Mouse (Mus musculus): ENCODE data around the gene Dedd. TPM values are rescaled to one million over a fixed set of nuclear protein-coding genes. Genes with fewer than 3 reads are reported as not detected.
A peak's percentile ranks its signal among the peaks of the same experiment; 100 is the strongest.

Gene Dedd
- polyA plus RNA-seq, 1 experiment from 2014 or later: 34.8 TPM

GRCm38 (mm10) chr1:171344715-171345114 lies 15.8 kb downstream of the Dedd start:
- Histone ChIP-seq H3K36me3 (ENCODE audit: control insufficient read depth, insufficient read depth, low read length) (peaks cover 21% of the 10 kb centered on the region), H3K4me1 (replicated peaks; ENCODE audit: control insufficient read depth, insufficient read depth, low read length) (peaks cover 8% of the 10 kb centered on the region), H3K9me3 (ENCODE audit: control insufficient read depth, low read length) (no peaks in the 10 kb centered on the region), H3K4me2 (peak overlapping the region; percentile 81), H3K9ac (ENCODE audit: low read depth, low read length) (peak overlapping the region; percentile 91), H3K4me3 (ENCODE audit: low read depth, low read length) (peak overlapping the region; percentile 95), H3K27ac (ENCODE audit: low read depth, low read length) (no peak overlapping the region), H3K27me3 (replicated peaks; ENCODE audit: control insufficient read depth, insufficient read depth, low read length) (no peaks in the 10 kb centered on the region)
- ATAC-seq (replicated peaks; ENCODE audit: low FRiP score): 0 out of 2 replicates have a peak, but pooled peaks have one; percentile 1
- DNase-seq (ENCODE audit: low spot score): no peak
- WGBS: 72% methylated on average over 9 of the region's 9 CpGs

GRCm38 (mm10) chr1:171345225-171346094 lies 16.5 kb downstream of the Dedd start, which contains the start of the genes Nit1 and Pfdn2:
TSS of gene Nit1 (minus strand) at chr1:171345646.
TSS of gene Pfdn2 (plus strand) at chr1:171345670.
- peak within 1 kb of the TSS; percentile 81 for H3K27ac ChIP-seq (ENCODE audit: low read depth, low read length)
- WGBS: 1% methylated on average over 53 of the region's 53 CpGs
- peaks cover 8% of the 10 kb centered on the region for H3K4me1 ChIP-seq (replicated peaks; ENCODE audit: control insufficient read depth, insufficient read depth, low read length)
- peak within 1 kb of the TSS; percentile 81 for H3K4me2 ChIP-seq
- peak; percentile 96 for DNase-seq (ENCODE audit: low spot score)
- H3K9ac ChIP-seq (ENCODE audit: low read depth, low read length): peak within 1 kb of the TSS; percentile 91
- no peaks in the 10 kb centered on the region for H3K27me3 ChIP-seq (replicated peaks; ENCODE audit: control insufficient read depth, insufficient read depth, low read length)
- ATAC-seq (replicated peaks; ENCODE audit: low FRiP score): peak; percentile 89
- H3K36me3 ChIP-seq (ENCODE audit: control insufficient read depth, insufficient read depth, low read length): peaks cover 15% of the 10 kb centered on the region
- H3K9me3 ChIP-seq (ENCODE audit: control insufficient read depth, low read length): no peaks in the 10 kb centered on the region
- peak within 1 kb of the TSS; percentile 95 for H3K4me3 ChIP-seq (ENCODE audit: low read depth, low read length)

DNA sequence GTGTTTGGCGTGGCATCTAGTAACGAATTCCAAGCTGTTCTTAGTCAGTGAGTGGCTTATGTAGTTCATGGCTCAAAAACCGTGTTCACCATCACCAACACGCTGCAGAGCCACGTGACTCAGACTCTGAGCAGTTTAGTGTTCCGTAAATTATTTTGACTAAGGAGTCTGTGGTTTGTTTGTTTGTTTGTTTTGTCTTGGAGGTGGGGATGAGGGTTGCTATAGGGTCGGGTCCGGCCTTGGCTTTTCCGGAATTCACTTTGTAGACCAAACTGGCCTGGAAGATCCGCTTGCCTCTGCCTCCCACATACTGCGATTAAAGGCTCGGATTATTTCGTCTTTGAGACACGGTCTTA lies 17.1 kb downstream of the Dedd start:
- H3K4me2 ChIP-seq: peak overlapping the region; percentile 81
- peak; percentile 38 for DNase-seq (ENCODE audit: low spot score)
- no peaks in the 10 kb centered on the region for H3K9me3 ChIP-seq (ENCODE audit: control insufficient read depth, low read length)
- H3K4me1 ChIP-seq (replicated peaks; ENCODE audit: control insufficient read depth, insufficient read depth, low read length): peaks cover 8% of the 10 kb centered on the region
- peak overlapping the region; percentile 95 for H3K4me3 ChIP-seq (ENCODE audit: low read depth, low read length)
- peak; percentile 40 for ATAC-seq (replicated peaks; ENCODE audit: low FRiP score)
- no peaks in the 10 kb centered on the region for H3K27me3 ChIP-seq (replicated peaks; ENCODE audit: control insufficient read depth, insufficient read depth, low read length)
- H3K27ac ChIP-seq (ENCODE audit: low read depth, low read length): no peak overlapping the region
- WGBS: under 1% methylated on average over 14 of the region's 14 CpGs
- H3K9ac ChIP-seq (ENCODE audit: low read depth, low read length): peak overlapping the region; percentile 91
- peaks cover 15% of the 10 kb centered on the region for H3K36me3 ChIP-seq (ENCODE audit: control insufficient read depth, insufficient read depth, low read length)

GRCm38 (mm10) chr1:171348665-171349064 lies 19.7 kb downstream of the Dedd start:
- no peak for DNase-seq (ENCODE audit: low spot score)
- H3K9ac ChIP-seq (ENCODE audit: low read depth, low read length): no peak overlapping the region
- H3K4me2 ChIP-seq: no peak overlapping the region
- WGBS: 90% methylated on average over 3 of the region's 3 CpGs
- H3K9me3 ChIP-seq (ENCODE audit: control insufficient read depth, low read length): no peaks in the 10 kb centered on the region
- no peak for ATAC-seq (replicated peaks; ENCODE audit: low FRiP score)
- no peak overlapping the region for H3K27ac ChIP-seq (ENCODE audit: low read depth, low read length)
- peaks cover 8% of the 10 kb centered on the region for H3K4me1 ChIP-seq (replicated peaks; ENCODE audit: control insufficient read depth, insufficient read depth, low read length)
- H3K36me3 ChIP-seq (ENCODE audit: control insufficient read depth, insufficient read depth, low read length): no peaks in the 10 kb centered on the region
- no peaks in the 10 kb centered on the region for H3K27me3 ChIP-seq (replicated peaks; ENCODE audit: control insufficient read depth, insufficient read depth, low read length)
- H3K4me3 ChIP-seq (ENCODE audit: low read depth, low read length): no peak overlapping the region

GRCm38 (mm10) chr1:171349210-171349609 lies 20.3 kb downstream of the Dedd start:
- H3K36me3 ChIP-seq (ENCODE audit: control insufficient read depth, insufficient read depth, low read length): no peaks in the 10 kb centered on the region

GRCm38 (mm10) chr1:171355812-171356340 lies 26.9 kb downstream of the Dedd start:
- H3K36me3 ChIP-seq (ENCODE audit: control insufficient read depth, insufficient read depth, low read length): peaks cover 13% of the 10 kb centered on the region; the same call in 1 of the 2 replicates
- H3K9me3 ChIP-seq (ENCODE audit: control insufficient read depth, low read length): no peaks in the 10 kb centered on the region
- no peak overlapping the region for H3K4me2 ChIP-seq
- H3K27ac ChIP-seq (ENCODE audit: low read depth, low read length): no peak overlapping the region
- no peaks in the 10 kb centered on the region for H3K27me3 ChIP-seq (replicated peaks; ENCODE audit: control insufficient read depth, insufficient read depth, low read length)
- H3K9ac ChIP-seq (ENCODE audit: low read depth, low read length): no peak overlapping the region
- 76% methylated on average over 5 of the region's 5 CpGs for WGBS
- DNase-seq (ENCODE audit: low spot score): no peak
- H3K4me3 ChIP-seq (ENCODE audit: low read depth, low read length): no peak overlapping the region
- H3K4me1 ChIP-seq (replicated peaks; ENCODE audit: control insufficient read depth, insufficient read depth, low read length): peaks cover 6% of the 10 kb centered on the region
- ATAC-seq (replicated peaks; ENCODE audit: low FRiP score): no peak

More at GRCm38 (mm10) chr1:171349210-171349609, 20.3 kb downstream of the Dedd start:
- peaks cover 8% of the 10 kb centered on the region for H3K4me1 ChIP-seq (replicated peaks; ENCODE audit: control insufficient read depth, insufficient read depth, low read length)
- DNase-seq (ENCODE audit: low spot score): no peak
- no peak overlapping the region for H3K9ac ChIP-seq (ENCODE audit: low read depth, low read length)
- H3K4me3 ChIP-seq (ENCODE audit: low read depth, low read length): no peak overlapping the region
- ATAC-seq (replicated peaks; ENCODE audit: low FRiP score): no peak
- H3K9me3 ChIP-seq (ENCODE audit: control insufficient read depth, low read length): no peaks in the 10 kb centered on the region
- no peak overlapping the region for H3K4me2 ChIP-seq
- H3K27me3 ChIP-seq (replicated peaks; ENCODE audit: control insufficient read depth, insufficient read depth, low read length): no peaks in the 10 kb centered on the region
- 83% methylated on average over 2 of the region's 2 CpGs for WGBS
- H3K27ac ChIP-seq (ENCODE audit: low read depth, low read length): no peak overlapping the region

DNA sequence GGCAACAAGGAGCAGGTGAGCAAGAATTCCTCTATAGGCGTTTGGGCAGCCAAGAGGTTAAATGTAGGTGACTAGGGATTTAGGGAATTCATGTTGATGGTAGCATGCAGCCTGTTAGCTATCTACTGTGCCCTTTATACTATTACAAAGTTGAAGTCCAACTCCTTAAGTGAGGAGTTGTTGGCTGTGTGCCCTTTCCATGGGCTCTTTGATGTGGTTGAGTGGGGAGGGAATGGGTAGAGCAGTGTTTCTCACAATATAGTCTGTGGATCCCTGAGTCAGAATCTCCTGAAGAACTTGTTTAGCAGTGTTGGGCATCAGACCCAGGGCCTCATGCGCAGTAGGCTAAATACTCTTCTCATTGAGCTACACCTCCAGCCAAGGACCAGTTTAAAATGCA lies 27.9 kb downstream of the Dedd start:
- no peaks in the 10 kb centered on the region for H3K27me3 ChIP-seq (replicated peaks; ENCODE audit: control insufficient read depth, insufficient read depth, low read length)
- H3K4me3 ChIP-seq (ENCODE audit: low read depth, low read length): no peak overlapping the region
- H3K4me1 ChIP-seq (replicated peaks; ENCODE audit: control insufficient read depth, insufficient read depth, low read length): peaks cover 11% of the 10 kb centered on the region
- peaks cover 13% of the 10 kb centered on the region; the same call in 1 of the 2 replicates for H3K36me3 ChIP-seq (ENCODE audit: control insufficient read depth, insufficient read depth, low read length)
- no peak overlapping the region for H3K4me2 ChIP-seq
- 86% methylated on average over 2 of the region's 2 CpGs for WGBS
- no peak for ATAC-seq (replicated peaks; ENCODE audit: low FRiP score)
- no peak for DNase-seq (ENCODE audit: low spot score)
- H3K27ac ChIP-seq (ENCODE audit: low read depth, low read length): no peak overlapping the region
- H3K9me3 ChIP-seq (ENCODE audit: control insufficient read depth, low read length): no peaks in the 10 kb centered on the region
- no peak overlapping the region for H3K9ac ChIP-seq (ENCODE audit: low read depth, low read length)

DNA sequence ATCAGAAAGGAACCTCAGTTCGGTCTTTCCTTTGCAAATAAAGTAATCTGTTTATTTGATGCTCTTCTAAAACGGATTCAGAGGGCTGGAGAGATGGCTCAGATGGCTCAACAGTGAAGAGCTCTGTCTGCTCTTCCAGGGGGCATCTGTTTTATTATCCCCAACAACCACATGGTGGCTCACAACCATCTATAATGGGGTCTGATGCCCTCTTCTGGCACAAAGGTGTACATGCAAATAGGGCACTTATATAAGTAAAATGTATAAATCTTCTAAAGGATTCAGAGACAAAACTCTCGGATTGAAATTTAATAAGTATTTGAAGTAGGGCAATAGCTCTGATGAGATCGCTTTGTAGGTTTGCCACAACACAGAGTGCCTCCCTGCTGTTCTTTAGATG lies 29.5 kb downstream of the Dedd start:
- no peak for ATAC-seq (replicated peaks; ENCODE audit: low FRiP score)
- 68% methylated on average over 4 of the region's 4 CpGs for WGBS
- Histone ChIP-seq H3K4me3 (ENCODE audit: low read depth, low read length) (no peak overlapping the region), H3K9ac (ENCODE audit: low read depth, low read length) (no peak overlapping the region), H3K9me3 (ENCODE audit: control insufficient read depth, low read length) (no peaks in the 10 kb centered on the region), H3K36me3 (ENCODE audit: control insufficient read depth, insufficient read depth, low read length) (peaks cover 13% of the 10 kb centered on the region; the same call in 1 of the 2 replicates), H3K4me2 (no peak overlapping the region), H3K4me1 (replicated peaks; ENCODE audit: control insufficient read depth, insufficient read depth, low read length) (peaks cover 11% of the 10 kb centered on the region), H3K27ac (ENCODE audit: low read depth, low read length) (no peak overlapping the region), H3K27me3 (replicated peaks; ENCODE audit: control insufficient read depth, insufficient read depth, low read length) (no peaks in the 10 kb centered on the region)
- DNase-seq (ENCODE audit: low spot score): no peak
